Mouse (Mus musculus): ENCODE results near the gene Adgrv1. TPM values are rescaled to one million over a fixed set of nuclear protein-coding genes. Genes with fewer than 3 reads are reported as not detected.

Gene Adgrv1
- polyA plus RNA-seq, 1 experiment from 2014 or later = 0.66 TPM

DNA sequence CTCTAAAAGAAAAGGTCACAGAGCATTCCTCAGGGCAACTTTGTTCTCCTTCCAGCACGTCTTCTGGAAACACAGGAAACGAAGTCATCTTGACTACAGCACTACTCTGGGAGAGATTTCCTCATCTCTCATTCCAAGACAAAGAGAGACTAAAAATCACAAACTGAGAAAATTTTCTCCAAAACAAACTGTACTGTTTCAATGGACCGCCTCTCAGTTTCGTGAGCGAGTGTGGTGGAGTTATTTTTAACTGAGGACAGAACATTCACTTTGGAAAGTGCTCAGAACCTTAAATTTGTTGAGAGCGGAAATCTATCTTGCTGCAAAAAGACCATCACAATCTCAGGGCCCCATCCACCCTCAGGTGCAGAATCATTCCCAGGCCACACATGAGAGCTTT is 538.4 kb downstream of the Adgrv1 start:
- Histone ChIP-seq H3K9ac (no peak overlapping the region), H3K36me3 (no peaks in the 10 kb centered on the region), H3K4me2 (no peak overlapping the region), H3K27ac (replicated peaks) (no peak overlapping the region), H3K9me3 (no peaks in the 10 kb centered on the region), H3K27me3 (replicated peaks) (no peaks in the 10 kb centered on the region), H3K4me1 (0 out of 2 replicates have a peak, but pooled peaks cover 4% of the 10 kb centered on the region), H3K4me3 (no peak overlapping the region)
- 62% methylated on average over 6 of the region's 6 CpGs for WGBS
- ATAC-seq (ENCODE audit: extremely low read depth, insufficient number of reproducible peaks, low FRiP score, low TSS enrichment) = no peak

DNA sequence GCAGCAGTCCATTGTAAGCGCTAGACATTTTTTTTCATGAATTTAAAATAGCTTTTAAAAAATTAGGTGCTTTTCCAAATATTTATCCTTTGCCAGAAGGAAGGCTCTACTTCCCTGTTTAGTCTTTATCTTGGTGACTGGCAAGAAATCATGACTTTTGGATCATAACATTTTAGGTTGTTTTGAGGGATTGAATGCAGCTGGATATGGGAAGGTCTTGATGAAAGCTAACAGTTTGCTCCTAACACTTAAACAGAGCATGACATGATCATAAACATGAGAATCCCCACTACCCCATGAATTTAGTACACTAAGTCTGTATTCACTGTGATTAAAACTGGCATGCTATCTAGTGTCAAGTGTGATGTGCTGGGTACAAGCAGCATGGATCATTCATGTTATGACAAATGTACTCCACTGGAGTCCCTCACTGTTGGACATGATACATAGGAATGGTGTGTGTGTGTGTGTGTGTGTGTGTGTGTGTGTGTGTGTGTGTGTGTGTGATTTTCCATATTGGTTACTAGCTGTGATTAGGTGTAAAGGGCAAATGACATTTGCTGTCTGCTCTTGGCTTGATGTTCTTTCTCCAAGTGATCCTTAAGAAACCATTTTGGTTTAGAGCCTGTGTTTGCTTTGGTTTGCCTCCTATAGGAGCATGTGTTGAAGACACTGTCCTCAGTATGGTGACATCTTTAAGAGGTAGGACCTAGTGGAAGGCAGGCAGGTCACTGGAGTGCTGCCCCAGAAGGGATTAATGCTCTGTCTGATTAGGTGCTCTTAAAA is 542.7 kb downstream of the Adgrv1 start:
- no peak overlapping the region for H3K4me3 ChIP-seq
- H3K36me3 ChIP-seq = no peaks in the 10 kb centered on the region
- H3K27me3 ChIP-seq (replicated peaks) = no peaks in the 10 kb centered on the region
- no peak for ATAC-seq (ENCODE audit: extremely low read depth, insufficient number of reproducible peaks, low FRiP score, low TSS enrichment)
- H3K4me2 ChIP-seq = no peak overlapping the region
- no peak overlapping the region for H3K27ac ChIP-seq (replicated peaks)
- H3K4me1 ChIP-seq = 0 out of 2 replicates have a peak, but pooled peaks cover 4% of the 10 kb centered on the region
- WGBS = 71% methylated on average over 1 of the region's 1 CpGs
- H3K9ac ChIP-seq = no peak overlapping the region
- peaks cover 5% of the 10 kb centered on the region; the same call in 1 of the 2 replicates for H3K9me3 ChIP-seq

DNA sequence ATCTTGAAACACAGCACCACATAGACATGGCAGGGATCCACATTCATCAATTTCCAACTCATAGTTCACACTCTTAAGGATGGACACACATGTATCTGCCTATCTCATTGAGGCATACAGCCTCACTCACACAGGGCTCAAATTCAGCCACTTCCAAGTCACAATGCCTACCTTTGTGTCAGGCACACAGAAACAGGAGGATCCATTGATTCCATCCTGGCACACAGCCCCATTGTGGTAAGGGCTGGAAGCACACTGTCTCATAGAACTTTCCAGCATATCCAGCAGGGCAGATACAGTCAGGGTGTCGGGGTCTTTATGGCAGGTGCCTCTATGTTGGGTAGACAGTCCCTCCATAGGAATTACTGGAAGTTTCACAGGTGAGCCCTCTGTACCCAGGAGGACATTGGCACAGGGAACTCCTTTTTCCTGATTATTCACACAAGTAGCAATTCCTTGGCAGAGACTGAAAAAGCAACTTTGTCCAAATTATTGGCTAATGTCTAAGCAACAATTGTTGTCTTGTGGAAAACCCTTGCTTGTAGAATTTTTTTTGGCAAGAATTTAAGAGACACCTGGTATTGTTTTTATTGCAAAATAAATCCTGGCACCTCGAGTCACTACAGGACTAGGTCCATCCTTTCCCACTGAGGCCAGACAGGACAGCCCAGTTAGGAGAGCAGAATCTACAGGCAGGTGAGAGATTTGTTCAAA is 545.8 kb downstream of the Adgrv1 start:
- H3K4me3 ChIP-seq = no peak overlapping the region
- H3K36me3 ChIP-seq = no peaks in the 10 kb centered on the region
- H3K27me3 ChIP-seq (replicated peaks) = no peaks in the 10 kb centered on the region
- no peaks in the 10 kb centered on the region for H3K4me1 ChIP-seq
- no peak for ATAC-seq (ENCODE audit: extremely low read depth, insufficient number of reproducible peaks, low FRiP score, low TSS enrichment)
- H3K9ac ChIP-seq = no peak overlapping the region
- 73% methylated on average over 2 of the region's 2 CpGs for WGBS
- H3K9me3 ChIP-seq = peaks cover 5% of the 10 kb centered on the region; the same call in 1 of the 2 replicates
- H3K27ac ChIP-seq (replicated peaks) = no peak overlapping the region
- H3K4me2 ChIP-seq = no peak overlapping the region

DNA sequence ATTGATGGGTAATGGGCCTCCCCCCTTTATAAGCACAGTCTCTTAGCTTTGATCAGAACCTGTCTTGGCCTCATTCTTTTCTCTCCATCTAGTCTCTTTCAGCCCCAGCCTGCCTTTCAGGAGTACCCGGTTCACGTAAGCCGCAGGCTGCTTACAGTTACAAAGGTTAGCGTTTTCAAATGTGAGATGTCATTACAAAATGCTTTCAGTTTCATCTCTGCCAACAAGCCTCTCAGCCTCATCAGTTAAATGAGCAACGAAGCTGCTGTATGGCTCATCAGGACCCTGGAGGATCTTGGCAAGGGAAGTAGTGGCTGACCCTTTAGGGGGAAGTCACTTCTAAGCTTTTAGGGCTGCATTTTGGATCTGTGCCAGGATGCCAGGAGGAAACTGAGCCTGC is 560.7 kb downstream of the Adgrv1 start:
- Histone ChIP-seq H3K9ac (no peak overlapping the region), H3K4me3 (no peak overlapping the region), H3K27me3 (replicated peaks) (no peaks in the 10 kb centered on the region), H3K4me2 (no peak overlapping the region), H3K4me1 (peaks cover 6% of the 10 kb centered on the region; the same call in 1 of the 2 replicates), H3K9me3 (no peaks in the 10 kb centered on the region), H3K36me3 (no peaks in the 10 kb centered on the region), H3K27ac (replicated peaks) (no peak overlapping the region)
- ATAC-seq (ENCODE audit: extremely low read depth, insufficient number of reproducible peaks, low FRiP score, low TSS enrichment) = no peak
- WGBS = 87% methylated on average over 5 of the region's 5 CpGs

DNA sequence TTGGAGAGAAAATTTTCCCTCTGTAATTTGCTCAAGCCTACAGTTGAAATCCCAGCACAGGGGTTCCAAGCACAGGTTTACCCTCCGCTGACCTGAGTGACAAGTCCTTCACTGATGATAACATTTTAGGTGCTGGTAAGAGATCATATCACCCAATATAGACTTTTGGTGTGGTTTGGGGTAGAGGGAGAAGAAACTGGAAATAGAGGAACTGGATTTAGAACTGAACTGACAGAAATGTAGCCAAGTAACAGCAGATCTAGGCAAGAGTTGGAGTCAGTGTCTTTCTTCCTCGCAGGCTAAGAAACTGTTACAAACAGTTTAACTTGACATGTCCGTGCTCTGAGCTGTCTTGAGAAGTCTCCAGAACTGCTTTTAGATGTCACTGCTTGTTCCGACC is 581.5 kb downstream of the Adgrv1 start:
- ATAC-seq (ENCODE audit: extremely low read depth, insufficient number of reproducible peaks, low FRiP score, low TSS enrichment) = no peak
- H3K4me2 ChIP-seq = no peak overlapping the region
- H3K9ac ChIP-seq = no peak overlapping the region
- no peak overlapping the region for H3K27ac ChIP-seq (replicated peaks)
- no peak overlapping the region for H3K4me3 ChIP-seq
- 0 out of 2 replicates have a peak, but pooled peaks cover 3% of the 10 kb centered on the region for H3K4me1 ChIP-seq
- 71% methylated on average over 4 of the region's 4 CpGs for WGBS
- no peaks in the 10 kb centered on the region for H3K9me3 ChIP-seq
- no peaks in the 10 kb centered on the region for H3K27me3 ChIP-seq (replicated peaks)
- no peaks in the 10 kb centered on the region for H3K36me3 ChIP-seq

DNA sequence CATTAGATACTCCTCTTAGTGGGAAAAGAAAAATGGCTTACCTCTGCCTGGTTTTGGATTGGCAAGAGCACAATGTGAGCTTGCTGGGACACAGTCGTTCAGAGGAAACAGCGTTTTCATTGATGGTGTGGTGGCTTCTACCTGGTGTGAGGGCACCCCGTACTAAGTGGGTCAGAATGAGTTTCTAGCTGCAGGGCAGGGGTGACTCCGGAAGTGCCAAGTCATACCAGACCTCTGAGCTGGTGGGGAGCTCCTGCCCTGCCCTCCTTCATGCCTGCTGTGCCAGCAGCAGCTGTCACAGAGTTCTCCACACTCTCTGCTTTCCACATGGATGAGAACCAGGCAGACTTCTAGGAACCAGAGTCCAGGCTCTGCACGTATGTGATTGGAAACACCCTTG is 582.0 kb downstream of the Adgrv1 start:
- no peak overlapping the region for H3K4me3 ChIP-seq
- 0 out of 2 replicates have a peak, but pooled peaks cover 3% of the 10 kb centered on the region for H3K4me1 ChIP-seq
- H3K9ac ChIP-seq = no peak overlapping the region
- H3K9me3 ChIP-seq = no peaks in the 10 kb centered on the region
- H3K4me2 ChIP-seq = no peak overlapping the region
- no peaks in the 10 kb centered on the region for H3K27me3 ChIP-seq (replicated peaks)
- no peak for ATAC-seq (ENCODE audit: extremely low read depth, insufficient number of reproducible peaks, low FRiP score, low TSS enrichment)
- no peaks in the 10 kb centered on the region for H3K36me3 ChIP-seq
- 66% methylated on average over 5 of the region's 5 CpGs for WGBS
- no peak overlapping the region for H3K27ac ChIP-seq (replicated peaks)

DNA sequence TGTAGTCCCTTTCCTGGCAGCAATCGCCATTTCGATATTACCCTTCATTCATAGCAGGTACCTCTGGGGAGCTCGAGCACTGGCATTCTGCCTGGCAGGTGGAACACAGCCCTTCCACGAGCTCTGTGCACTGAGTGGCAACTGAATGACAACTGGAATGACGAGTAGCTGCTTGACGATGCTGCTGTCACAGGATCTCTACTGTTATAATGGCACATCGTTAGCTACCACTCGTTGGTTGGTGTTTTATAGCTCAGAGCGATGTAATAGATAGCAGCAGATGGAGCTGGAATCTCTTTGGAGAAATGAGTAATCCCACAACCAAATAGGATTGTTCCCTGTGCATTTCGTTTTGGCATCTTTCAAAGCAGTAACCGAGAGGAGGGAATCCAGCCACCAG is 587.6 kb downstream of the Adgrv1 start:
- no peak for ATAC-seq (ENCODE audit: extremely low read depth, insufficient number of reproducible peaks, low FRiP score, low TSS enrichment)
- Histone ChIP-seq H3K4me3 (no peak overlapping the region), H3K4me1 (0 out of 2 replicates have a peak, but pooled peaks cover 3% of the 10 kb centered on the region), H3K9me3 (no peaks in the 10 kb centered on the region), H3K27me3 (replicated peaks) (no peaks in the 10 kb centered on the region), H3K27ac (replicated peaks) (no peak overlapping the region), H3K9ac (no peak overlapping the region), H3K4me2 (no peak overlapping the region), H3K36me3 (no peaks in the 10 kb centered on the region)
- WGBS = 74% methylated on average over 11 of the region's 11 CpGs

Small RNAs within 50 kb of the gene (microRNA-seq; reads per million reads assigned to microRNA genes)
- not detected for gene Gm25241

Other genes with a start within 250 kb of the Adgrv1 start
- 20.7 and 20.8 TPM in 2 replicates for gene Lysmd3, start 24.5 kb upstream of the Adgrv1 start, polyA plus RNA-seq (2015; fragmentation: Nextera tagmentation; extraction: Ambion mirVana)
- gene Polr3g, start 77.9 kb upstream of the Adgrv1 start, polyA plus RNA-seq (2015; fragmentation: Nextera tagmentation; extraction: Ambion mirVana) = 15.2 and 17.6 TPM in 2 replicates
- gene Mblac2, start 78.2 kb upstream of the Adgrv1 start, polyA plus RNA-seq (2015; fragmentation: Nextera tagmentation; extraction: Ambion mirVana) = 4.7 and 7.3 TPM in 2 replicates
- 162 and 175 TPM in 2 replicates for gene Cetn3, start 149.9 kb upstream of the Adgrv1 start, polyA plus RNA-seq (2015; fragmentation: Nextera tagmentation; extraction: Ambion mirVana)

Measured in heart, embryonic 13.5 days (tissue).